Mouse (Mus musculus) kidney, adult 8-10 months (tissue): Measurements from ENCODE around the gene Ube2n.
"Not testable (repeated sequence)": the region's sequence is repeated elsewhere in the genome, so short reads cannot be mapped to it uniquely, and the experiment has no call there.

Experiments
- DNase-seq, 2 experiments: peaks; one replicate each; pipeline ENCODE4 v3.0.0; 2022

Gene Ube2n

DNA sequence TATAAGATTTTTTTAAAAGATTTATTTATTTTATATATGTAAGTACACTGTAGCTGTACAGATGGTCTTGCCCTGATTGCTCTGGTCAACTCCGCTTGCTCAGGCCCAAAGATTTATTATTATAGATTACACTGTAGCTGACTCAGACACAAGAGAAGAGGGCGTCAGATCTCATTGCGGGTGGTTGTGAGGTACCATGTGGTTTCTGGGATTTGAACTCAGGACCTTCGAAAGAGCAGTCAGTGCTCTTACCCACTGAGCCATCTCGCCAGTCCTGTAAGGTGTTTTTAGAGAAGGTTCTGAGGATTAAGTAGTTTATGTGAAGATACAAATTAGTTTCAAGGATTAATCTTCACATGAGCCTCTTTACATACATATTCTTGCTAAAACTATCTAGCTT, 10.9 kb downstream of the Ube2n start:
- DNase-seq: no peak

DNA sequence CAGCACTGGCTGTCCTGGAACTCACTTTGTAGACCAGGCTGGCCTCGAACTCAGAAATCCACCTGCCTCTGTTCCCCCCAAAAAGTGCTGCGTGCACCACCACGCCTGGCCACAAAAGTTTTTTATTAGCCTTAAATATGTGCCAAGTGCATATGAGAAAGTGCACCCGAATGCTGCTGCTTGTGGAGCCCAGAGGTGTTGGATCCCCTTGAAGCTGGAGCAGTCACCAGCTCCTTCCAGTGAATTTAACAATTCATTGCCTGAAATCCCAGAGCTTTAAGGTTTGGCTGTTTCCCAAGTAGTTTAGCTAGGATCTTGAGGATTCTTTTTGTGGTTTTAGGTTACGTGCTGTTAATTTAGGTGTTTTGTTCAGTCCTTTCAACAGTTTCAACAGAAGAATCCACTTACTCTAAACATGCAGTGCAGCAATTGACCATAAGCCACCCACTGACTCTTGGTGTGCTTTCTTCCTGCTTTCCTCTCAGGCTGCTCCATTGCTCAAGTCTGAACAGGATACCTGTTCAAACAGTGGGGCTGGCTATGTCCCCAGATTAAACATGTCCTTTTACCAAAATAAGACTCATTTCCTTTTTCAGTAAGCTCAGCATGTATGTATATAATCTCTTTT, 11.7 kb downstream of the Ube2n start:
- no peak for DNase-seq

DNA sequence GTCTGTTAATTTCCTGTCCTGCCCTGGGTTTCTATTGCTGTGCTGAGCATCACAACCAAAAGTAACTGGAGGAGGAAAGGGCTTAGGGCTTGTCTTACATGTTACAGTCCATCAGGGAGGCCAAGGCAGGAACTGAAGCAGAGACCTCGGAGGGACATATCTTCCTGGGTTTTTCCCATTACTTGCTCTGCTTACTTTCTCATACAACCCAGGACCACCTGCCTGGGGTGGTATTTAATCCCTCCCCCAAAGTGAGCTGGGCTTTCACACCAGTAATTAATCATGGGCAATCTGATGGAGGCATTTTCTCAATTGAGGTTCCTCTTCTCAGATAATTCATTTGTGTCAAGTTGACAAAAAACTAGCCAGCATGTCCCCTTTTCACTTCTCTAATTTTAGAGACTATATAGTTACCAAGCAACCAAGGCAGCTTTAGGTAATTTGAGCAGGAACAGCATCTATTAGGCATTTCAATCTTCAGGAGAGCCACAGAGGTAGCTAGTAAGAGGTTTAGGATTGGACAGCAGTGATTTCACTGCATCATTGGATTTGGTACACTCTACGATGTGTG, 15.7 kb downstream of the Ube2n start:
- no peak for DNase-seq

GRCm38 (mm10) chr10:95532916-95533315, 18.0 kb downstream of the Ube2n start:
- no peak for DNase-seq

DNA sequence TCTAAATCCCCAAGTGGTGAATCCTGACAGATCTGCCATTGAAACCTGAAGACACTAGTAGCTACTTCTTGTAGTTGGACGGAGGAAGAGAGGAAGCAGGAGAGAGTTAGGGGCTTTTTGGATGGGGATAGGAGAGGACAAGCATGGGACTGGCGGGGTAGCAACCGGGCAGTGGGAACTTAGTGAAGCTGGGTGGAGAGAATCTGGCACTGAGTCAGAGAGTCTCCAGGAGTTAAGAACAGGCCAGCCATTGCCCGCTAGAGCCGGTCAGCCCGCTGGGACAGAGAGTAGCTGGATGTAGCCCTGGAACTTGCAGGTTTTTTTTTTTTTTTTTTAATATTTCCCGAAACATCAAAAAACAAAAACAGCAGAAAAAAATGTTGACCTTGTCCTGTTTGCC, 18.4 kb downstream of the Ube2n start:
- no peak for DNase-seq

DNA sequence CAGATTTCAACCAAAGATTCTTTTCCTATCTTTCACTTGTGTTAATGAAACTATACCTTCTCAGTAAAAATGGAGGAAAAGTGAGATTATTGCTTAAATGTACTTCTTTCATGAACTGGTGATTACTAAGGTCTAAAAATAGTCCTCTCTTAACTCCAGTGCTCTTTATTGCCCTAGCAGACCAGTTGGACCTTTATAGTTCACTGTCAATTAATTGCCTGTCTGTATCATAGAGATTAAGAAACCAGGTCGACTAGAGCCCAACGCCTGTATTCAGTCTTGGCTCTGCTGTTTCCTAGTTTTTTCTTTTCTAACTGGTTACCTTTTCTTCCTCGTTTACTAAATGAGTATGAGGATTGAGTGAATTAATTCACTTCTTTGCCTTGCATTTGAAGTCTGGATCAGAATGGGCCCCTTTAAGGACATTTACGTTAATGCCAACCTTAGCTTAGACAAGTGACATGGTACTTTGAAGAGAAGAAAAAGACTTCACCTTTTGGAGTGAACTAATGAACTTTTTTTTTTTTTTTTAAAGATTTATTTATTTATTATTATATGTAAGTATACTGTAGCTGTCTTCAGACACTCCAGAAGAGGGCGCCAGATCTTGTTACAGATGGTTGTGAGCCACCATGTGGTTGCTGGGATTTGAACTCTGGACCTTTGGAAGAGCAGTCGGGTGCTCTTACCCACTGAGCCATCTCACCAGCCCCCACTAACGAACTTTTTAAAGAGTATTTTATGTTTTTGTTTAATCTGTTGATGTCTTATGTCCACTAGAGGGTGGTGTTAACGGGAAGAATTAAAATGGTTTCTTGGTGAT, 20.7 kb downstream of the Ube2n start:
- no peak for DNase-seq

DNA sequence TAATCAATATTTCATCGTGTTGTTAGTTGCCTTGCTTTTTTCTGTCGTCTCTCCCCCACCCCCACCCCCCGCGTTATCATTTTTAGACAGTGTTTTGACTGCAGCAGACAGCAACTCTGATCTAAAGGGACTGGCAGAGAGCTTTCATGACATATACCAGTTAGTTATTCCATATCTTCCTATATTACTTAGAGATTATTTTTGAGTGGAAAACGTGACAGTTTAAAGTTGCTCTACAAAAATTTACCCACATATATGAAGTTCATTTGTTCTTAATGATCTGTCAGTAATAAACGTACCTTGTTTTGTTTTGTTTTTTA, 21.2 kb downstream of the Ube2n start:
- no peak for DNase-seq

- DNase-seq: no peak
Observed at GRCm38 (mm10) chr10:95539260-95539659, 24.3 kb downstream of the Ube2n start.

DNA sequence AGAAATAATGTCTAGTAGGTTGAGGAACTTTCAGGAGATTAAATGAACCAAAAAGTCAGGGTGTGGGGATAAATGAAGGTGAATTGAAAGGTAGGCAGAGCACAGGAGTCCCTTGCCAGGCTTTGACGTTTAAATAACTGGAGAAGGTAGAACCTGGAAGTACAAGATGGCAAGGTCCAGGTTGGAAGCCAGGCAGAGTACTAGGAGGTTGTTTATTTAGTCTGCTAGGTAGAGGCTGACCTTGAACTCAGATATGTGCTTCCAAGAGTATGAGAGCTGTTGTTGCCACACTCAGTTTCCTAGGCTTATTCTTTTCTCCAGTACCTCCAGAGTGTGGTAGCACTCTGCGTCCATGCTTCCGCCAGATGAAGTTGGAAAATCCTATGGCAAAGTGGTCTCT, 24.9 kb downstream of the Ube2n start:
- DNase-seq: no peak

- DNase-seq: no peak
Observed at GRCm38 (mm10) chr10:95542916-95543315, 28.0 kb downstream of the Ube2n start.

DNA sequence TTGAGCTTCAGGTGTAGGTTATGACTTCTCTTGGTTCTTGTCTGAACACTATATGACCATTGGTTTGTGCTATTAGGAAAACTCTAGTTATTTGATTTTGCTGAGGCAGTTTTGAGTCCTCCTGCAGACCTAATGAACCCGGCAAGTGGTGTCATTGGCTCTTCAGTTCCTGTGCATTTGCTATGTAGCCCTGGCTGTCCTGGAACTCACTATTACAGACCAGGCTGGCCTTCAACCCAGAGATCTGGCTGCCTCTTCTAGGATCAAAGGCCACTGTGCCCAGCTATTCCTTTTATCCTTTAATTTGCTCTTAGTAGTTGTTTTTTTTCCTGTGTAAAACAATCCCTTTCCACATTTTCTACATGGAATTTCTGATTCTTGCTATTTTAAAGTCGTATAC, 28.4 kb downstream of the Ube2n start:
- DNase-seq: no peak

DNA sequence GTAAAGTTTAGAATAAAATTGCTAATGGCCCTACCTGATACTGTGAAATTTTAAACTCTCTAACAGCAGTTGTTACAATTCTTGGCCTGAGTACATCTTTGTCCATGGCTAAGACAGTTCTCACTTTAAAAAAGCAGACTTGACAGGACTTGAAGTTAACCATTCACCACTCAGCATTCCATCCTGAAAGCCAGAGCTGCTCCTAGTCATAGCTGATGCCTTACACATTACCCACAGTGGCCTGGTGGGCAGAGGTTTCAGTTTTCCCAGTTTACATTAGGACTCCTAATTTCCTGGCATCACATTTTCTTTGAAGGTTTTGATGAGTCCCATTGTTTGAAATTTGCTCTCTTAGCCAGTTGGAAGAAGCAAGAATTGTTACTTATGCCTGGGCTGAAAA, 29.1 kb downstream of the Ube2n start:
- DNase-seq: peak in 1 of 2 experiments; percentile 64

- DNase-seq: no peak
Observed at GRCm38 (mm10) chr10:95544651-95545050, 29.7 kb downstream of the Ube2n start.

GRCm38 (mm10) chr10:95545051-95545450, 30.1 kb downstream of the Ube2n start:
- no peak for DNase-seq

- DNase-seq: no peak
Observed at GRCm38 (mm10) chr10:95546178-95546577, 31.2 kb downstream of the Ube2n start.

DNA sequence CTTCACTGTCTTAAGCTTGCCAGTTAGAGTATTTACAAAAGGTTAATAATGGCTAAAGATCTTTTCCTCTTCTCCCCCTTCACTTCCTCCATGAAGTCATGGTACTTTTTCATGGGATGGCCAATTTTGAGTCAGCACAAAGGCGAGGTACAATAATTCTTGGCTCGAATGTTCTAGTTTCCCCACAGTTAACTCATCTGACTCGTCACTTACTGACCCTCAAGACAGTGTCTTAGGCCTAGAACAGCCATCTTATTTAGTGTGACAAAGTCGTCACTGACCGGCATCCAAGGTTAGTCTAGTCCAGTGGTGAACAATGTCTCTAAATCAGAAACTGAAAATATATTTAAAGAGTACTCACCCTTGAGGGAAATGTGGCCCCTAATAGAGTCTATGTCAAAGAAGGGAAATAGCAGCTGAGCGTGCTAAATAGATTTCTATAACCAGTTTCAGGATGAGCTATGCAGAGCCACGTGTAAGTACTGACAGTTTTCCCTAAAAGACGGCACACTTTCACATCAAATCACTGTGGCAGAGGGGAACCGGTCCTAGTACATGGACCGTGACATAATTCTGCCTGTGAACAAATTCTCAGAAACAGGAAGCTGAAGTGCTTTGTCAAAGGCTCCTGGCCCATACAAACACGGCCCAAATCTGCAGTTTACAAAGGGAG, 33.3 kb downstream of the Ube2n start:
- no peak for DNase-seq

DNA sequence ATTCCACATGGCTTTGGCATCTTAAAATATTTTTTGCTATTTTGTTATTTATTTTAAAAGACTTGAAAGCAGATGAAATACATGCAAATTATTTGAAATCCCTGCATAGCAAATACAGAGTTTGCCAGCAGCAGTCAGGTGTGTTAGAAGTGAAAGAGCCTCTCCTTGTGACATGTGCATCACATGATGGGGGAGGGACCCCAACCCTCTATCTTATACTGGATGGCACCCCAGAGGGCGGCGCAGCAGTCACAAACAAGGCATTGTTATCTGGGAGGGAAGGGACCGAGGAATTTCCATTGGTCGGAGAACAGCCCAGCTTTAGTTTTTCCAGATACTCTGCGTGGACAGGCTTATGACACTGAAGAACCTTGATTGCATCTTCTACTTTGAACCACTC, 34.1 kb downstream of the Ube2n start:
- DNase-seq: not testable (repeated sequence)

- no peak for DNase-seq
Observed at GRCm38 (mm10) chr10:95550506-95550905, 35.6 kb downstream of the Ube2n start.

GRCm38 (mm10) chr10:95551752-95552151, 36.8 kb downstream of the Ube2n start:
- DNase-seq: no peak

DNA sequence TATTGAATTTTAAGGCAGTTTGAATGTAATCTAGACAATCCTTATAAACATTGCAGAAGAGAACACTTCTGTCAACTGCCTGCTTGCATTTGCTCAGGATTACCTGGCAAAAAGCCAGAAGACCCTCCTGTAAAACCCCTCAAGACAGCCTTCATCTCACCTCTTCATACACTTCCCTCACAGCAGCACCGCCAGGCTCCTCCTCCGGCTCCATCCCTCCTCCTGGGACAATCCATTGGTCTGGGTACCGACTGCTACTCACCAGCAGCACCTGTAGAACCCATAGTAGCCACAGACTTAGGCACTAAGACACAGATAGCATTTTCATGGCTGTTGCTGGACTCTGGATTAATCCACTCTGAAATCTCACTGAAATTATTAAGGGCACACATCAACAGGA, 37.4 kb downstream of the Ube2n start:
- no peak for DNase-seq

DNA sequence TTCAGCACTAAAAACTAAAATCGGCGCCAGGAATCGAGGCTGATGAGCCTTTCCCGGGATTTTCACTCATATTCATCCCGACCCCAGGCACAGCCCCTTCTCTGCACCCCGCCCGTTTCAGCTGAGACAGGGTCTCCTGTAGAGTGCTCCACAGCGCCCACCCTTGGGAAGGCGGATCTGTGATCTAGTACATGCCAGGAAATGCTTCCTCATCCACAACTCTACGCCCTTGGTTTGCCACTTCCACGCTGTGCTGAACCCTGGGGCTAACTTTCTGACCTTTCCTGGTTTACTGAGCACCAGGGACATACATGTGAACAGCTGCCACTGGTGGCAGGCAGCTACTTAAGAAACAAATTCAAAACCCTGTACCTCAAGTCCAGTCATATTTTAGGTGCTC, 40.9 kb downstream of the Ube2n start:
- no peak for DNase-seq

DNA sequence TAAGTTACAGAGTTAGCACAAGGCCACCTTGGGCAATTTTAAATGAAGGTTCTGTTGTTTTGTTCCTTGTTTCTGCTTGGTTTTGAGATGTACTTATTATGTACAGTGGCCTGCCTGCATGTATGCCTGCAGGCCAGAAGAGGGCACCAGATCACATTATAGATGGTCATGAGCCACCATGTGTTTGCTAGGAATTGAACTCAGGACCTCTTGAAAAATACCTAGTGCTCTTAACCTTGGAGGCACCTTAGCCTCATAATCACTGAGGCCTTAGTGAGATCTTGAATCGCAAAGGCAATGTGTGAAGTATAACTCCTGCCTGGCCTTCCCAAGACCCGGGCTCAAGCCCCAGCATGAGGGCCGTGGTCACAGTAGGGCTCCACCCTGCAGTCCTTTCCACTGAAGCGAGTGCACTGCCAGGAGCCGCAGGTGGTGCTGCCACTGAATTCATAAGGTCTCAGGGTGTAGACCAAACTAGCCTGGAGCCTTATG, 42.4 kb downstream of the Ube2n start:
- DNase-seq: no peak

GRCm38 (mm10) chr10:95559426-95559825, 44.5 kb downstream of the Ube2n start:
- DNase-seq: no peak
